Mouse (Mus musculus): ENCODE measurements around the gene Galnt14. TPM values are rescaled to one million over a fixed set of nuclear protein-coding genes. Genes with fewer than 3 reads are reported as not detected.

Gene Galnt14
- under 1 TPM in 1 of 2 experiments, not detected in 1; 0.14 TPM for total RNA-seq (2021)
- long read RNA-seq, experiment 1, result 0 reads
- long read RNA-seq, experiment 2, result 0 reads

DNA sequence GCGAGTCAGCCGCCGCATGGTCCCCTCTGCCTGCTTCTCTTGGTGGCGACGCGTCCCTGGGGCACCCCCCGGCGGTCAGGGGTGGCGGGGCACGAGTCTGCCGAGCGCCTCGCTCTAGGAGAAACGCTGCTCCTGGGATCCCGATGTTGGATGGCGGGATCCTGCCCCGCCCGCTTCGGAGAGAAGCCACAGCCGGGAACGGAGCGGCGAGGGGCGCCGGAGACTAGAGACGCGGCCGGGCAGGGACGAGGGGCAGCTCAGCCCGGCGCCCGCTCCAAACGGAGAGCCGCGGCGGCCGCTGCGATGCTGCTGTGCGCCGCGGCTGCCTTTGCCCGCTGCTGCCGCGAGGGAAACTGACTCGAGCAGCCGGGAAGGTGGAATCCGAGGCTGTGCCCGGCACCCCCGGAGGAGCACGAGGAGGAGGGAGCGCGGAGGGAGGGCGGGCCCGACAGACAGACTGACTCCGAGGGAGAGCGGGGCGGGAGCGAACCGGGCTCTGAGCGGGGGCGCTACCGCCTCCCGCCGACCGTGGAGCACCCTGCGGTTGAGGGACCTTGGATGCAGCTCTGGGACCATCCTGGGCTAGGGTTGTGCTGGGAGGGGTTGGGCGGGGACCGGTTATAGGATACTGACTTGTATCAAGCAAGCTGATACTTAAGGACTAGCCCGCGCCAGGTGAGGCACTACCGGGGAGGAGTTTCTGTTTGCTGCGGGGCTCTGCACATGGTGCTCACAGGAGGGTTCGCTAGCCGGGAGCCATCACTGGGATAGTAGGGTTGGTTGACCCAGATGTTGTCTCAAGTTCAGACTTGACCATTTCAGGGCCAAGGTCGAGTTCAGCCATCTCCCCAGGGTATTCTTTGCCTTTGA is at the start of gene Galnt14:
Galnt14 (minus strand) TSS at position 412 of the 870 bp plus-strand sequence.
- intact Hi-C loops (cut with DNase I; ENCODE audit: low total_unique reads), result no loop called here
- peak; percentile 48 for DNase-seq

DNA sequence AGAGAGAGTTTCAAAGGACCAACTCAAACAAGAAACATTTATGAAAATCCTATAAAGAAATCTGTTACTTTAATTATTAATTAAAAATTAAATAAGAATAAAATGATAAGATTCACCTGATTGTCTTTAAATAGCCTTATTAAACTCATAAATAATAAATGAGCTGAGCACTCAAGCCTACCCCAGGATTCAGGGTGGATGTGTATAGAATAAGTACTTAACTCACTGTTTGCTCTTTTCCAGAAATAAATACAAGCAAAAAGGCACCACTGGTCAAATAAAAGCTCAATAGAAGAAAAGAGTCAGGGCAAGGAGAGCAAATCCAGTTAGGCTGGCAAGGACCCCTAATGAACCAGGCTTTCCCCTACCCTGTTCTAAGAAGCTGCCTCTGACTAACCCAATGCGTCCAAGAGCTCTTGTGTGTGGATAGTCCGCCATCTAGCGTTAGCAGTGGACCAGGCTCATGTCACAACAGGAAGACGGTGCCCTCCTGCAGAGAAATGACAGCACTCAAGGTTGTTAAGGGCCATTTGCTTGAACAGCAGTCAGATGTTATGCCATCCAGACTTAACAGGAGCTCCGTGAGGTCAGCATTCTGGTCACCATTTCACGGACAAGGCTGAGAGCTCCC is 33.5 kb upstream of the Galnt14 start:
- peak; percentile 56 for DNase-seq
- intact Hi-C loops (cut with DNase I; ENCODE audit: low total_unique reads), result loop anchor here (2.0 to 5.0 kb wide), 2 partner anchors 171 to 441 kb away; no protein-coding TSS in a partner anchor

- no peak for DNase-seq
- intact Hi-C loops (cut with DNase I; ENCODE audit: low total_unique reads), result no loop called here
Measured at GRCm38 (mm10) chr17:73723885-73724682, 13.8 kb upstream of the Galnt14 start.

- intact Hi-C loops (cut with DNase I; ENCODE audit: low total_unique reads), result no loop called here
Measured at GRCm38 (mm10) chr17:73719021-73719748, 8.9 kb upstream of the Galnt14 start.

DNA sequence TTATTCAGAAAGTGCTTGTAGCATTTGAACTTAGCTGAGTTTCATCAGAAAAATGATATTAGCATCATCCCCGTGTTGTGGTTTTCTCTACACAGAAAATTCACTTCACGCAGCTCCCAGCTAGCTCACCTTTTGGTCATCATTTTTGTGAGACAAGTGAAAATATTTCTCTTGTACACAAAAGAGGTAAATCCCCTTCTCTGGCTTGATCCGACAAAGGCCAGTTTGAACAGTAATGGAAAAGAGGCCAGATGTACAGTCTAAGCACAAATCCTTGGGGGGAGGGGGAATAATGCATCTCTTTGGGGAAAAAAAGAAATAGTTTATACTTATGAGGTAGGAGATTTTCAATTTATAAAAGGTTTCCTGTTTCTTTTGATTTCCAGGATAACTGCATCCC is 6.4 kb upstream of the Galnt14 start:
- no peak for DNase-seq
- intact Hi-C loops (cut with DNase I; ENCODE audit: low total_unique reads), result no loop called here

More at GRCm38 (mm10) chr17:73719021-73719748, 8.9 kb upstream of the Galnt14 start:
- no peak for DNase-seq

- intact Hi-C loops (cut with DNase I; ENCODE audit: low total_unique reads), result no loop called here
- no peak for DNase-seq
Measured at GRCm38 (mm10) chr17:73714440-73715221, 4.4 kb upstream of the Galnt14 start.

- no peak for DNase-seq
- intact Hi-C loops (cut with DNase I; ENCODE audit: low total_unique reads), result no loop called here
Measured at GRCm38 (mm10) chr17:73713347-73713746, 3.1 kb upstream of the Galnt14 start.

- intact Hi-C loops (cut with DNase I; ENCODE audit: low total_unique reads), result no loop called here
- no peak for DNase-seq
Measured at GRCm38 (mm10) chr17:73711919-73712318, 1.7 kb upstream of the Galnt14 start.

DNA sequence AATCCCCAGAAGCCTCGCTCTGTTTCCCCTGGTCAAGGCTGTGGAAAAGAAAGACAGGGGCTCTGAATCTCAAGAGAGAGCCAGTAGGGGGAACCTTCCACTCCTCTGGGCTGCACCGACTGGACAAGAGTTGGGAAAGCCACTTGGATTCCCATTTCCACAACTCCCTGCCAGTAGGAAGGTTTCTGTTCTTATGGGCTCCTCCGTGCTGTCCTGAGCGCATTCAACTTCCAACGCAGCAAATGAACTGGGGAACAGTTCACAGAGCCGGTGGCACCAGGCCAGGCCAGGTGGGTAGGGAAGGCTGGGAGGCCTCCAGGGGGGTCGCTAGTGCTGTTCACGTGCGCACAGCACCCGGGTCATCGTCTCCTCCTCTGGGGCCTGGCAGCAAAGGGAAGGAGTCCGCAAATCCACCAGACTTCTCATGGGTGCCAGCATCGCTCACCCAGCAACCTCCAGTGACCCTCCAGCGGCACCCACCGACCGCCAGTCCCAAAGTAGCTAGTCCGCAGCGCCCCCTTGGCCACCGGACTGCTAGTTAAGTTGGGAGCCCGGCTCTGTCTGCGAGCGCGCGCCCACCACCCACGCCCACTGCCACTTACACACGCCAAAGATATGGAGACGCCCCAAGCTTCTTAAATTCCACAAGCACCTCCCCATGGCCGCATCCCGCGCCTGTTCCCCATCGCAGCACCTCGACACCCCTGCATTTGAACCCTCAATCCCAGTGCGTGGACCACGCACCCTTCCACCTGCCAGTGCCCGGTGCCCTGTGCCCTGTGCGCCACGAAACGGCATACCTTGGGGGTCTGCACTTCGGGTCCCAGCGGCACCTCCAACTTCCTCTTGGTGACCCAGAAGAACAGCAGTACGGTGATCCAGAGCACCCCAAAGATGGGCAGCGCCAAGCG is 867 bp downstream of the Galnt14 start:
- DNase-seq, result no peak
- intact Hi-C loops (cut with DNase I; ENCODE audit: low total_unique reads), result no loop called here

DNA sequence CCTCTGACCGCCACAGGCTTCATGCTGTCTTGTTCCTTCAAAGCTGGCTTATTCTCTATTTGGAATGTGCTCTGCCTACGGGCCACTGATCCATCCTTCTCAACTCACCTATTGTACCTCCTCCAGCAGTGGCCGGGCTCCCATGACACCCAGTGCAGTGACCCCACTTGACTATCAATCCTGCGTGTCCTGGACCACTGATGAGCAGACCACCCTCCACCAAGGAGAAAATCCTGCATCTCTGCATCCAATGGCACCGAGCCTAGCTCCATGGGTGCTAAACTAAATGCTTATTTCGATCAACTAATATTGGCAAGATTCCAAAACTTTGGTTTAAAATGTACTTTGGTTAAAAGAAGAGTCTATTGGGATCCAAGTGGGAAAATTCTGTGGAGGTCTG is 1.8 kb downstream of the Galnt14 start:
- no peak for DNase-seq
- intact Hi-C loops (cut with DNase I; ENCODE audit: low total_unique reads), result no loop called here

DNA sequence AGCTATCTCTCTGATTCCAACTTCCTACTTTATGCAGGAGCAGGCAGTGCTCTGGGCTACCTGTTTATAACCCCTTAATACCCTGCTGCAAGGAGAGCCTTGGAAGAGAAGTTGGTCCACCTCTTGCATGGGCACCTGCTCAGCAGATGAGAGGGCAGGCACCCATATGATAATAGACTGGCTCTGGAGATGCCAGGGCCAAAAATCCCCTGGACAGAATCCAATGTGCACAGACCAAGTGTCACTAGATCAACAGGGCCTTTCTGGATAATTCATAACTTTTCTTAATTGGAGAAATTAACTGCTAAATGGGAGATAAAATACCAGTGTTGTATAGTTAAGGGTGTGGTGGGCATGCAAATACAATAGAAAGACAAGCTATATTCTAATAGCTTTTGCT is 6.7 kb downstream of the Galnt14 start:
- DNase-seq, result no peak
- intact Hi-C loops (cut with DNase I; ENCODE audit: low total_unique reads), result no loop called here

- intact Hi-C loops (cut with DNase I; ENCODE audit: low total_unique reads), result no loop called here
- no peak for DNase-seq
Measured at GRCm38 (mm10) chr17:73701016-73701415, 9.2 kb downstream of the Galnt14 start.

- intact Hi-C loops (cut with DNase I; ENCODE audit: low total_unique reads), result no loop called here
Measured at GRCm38 (mm10) chr17:73699881-73700280, 10.4 kb downstream of the Galnt14 start.

GRCm38 (mm10) chr17:73694206-73694952 is 15.9 kb downstream of the Galnt14 start:
- no peak for DNase-seq
- intact Hi-C loops (cut with DNase I; ENCODE audit: low total_unique reads), result no loop called here

More at GRCm38 (mm10) chr17:73699881-73700280, 10.4 kb downstream of the Galnt14 start:
- DNase-seq, result no peak

DNA sequence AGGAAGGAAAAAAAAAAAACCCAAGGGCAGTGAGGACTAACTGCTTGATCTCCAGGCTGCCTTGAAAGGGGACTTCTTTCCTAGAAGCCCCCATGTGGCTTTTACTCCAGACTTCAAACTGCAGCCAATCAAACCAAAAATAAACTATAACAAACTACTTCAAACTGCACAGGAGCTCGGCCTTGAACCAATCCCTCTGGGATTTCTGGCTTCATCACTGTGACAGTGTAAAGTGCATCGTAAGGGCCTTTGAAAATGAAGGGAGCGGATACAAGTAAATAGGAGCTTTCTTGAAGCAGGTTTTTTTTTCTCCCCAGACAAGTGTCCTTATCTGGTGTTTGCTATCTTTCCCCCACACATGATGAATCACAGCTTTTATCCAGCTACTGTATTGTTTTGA is 22.0 kb downstream of the Galnt14 start:
- no peak for DNase-seq
- intact Hi-C loops (cut with DNase I; ENCODE audit: low total_unique reads), result no loop called here

- intact Hi-C loops (cut with DNase I; ENCODE audit: low total_unique reads), result no loop called here
- no peak for DNase-seq
Measured at GRCm38 (mm10) chr17:73686292-73686691, 24.0 kb downstream of the Galnt14 start.

DNA sequence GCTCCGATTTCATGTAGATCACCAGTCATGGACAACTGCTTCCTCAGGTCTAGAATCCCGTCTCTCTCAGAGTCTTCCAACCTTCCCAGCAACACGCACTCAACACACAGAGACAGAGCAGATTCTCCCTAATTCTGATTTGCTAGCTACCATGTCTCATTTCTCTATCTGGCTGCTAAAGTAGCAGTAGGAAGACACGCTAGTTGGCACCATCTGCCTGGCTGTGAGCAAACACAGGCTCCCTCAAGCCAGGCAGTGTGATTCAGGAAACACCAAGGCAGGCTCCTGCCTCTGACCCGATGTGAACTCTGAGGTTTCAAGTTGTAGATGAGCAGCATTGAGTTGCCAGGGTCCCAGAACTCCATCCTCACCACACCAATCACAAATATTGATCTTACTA is 25.5 kb downstream of the Galnt14 start:
- intact Hi-C loops (cut with DNase I; ENCODE audit: low total_unique reads), result no loop called here

More for the DNA sequence above, 25.5 kb downstream of the Galnt14 start:
- no peak for DNase-seq
